31 mouse cellular contexts compared by ENCODE assay signal in genomic region chr8:94571896-94572295, GRCm38 (mm10). TPM values are rescaled to one million over a fixed set of nuclear protein-coding genes. Genes with fewer than 3 reads are reported as not detected.
DNase-seq lines count a peak whose midpoint lies in the region; ATAC-seq and TF ChIP-seq lines count a peak whose summit lies in the region.
"Had no signal": no experiment of that assay in that cellular context is flagged by ENCODE, and none has a peak within 500 bp of the region (broad histone marks: within the 10 kb centered on the region; RNA-seq: fewer than 3 reads in every experiment).

No protein-coding gene starts in this region.

- no peak; the same call in 1 of the 2 replicates for ATAC-seq in lung, postnatal 0 days
- ATAC-seq: forebrain, embryonic 15.5 days; hindbrain, embryonic 16.5 days; liver, embryonic 12.5 days; liver, postnatal 0 days; midbrain, embryonic 15.5 days had no signal

- H3K9ac ChIP-seq in lung, postnatal 0 days (replicated peaks; ENCODE audit: low read depth), result no peak overlapping the region
- H3K9ac ChIP-seq in CH12.LX (ENCODE audit: insufficient read depth, low read depth), result no peak overlapping the region
- H3K9ac ChIP-seq: embryonic facial prominence, embryonic 12.5 days; forebrain, embryonic 15.5 days; heart, embryonic 15.5 days; liver, embryonic 12.5 days; liver, postnatal 0 days; midbrain, embryonic 15.5 days; neural tube, embryonic 12.5 days had no signal

- no peak for TF ChIP-seq POLR2A in lung, adult 2 months (IDR thresholded peaks at IDR 0.05; ENCODE audit: borderline replicate concordance, extremely low read depth, low read depth, low read length)
- no peak for TF ChIP-seq POLR2A in CH12.LX (IDR thresholded peaks at IDR 0.05; ENCODE audit: low read depth, low read length)

- TF ChIP-seq RAD21 in CH12.LX (IDR thresholded peaks at IDR 0.05; ENCODE audit: low read depth, low read length), result no peak

- WGBS in lung, postnatal 0 days, result 59% methylated on average over 2 of the region's 2 CpGs
- 52% methylated on average over 2 of the region's 2 CpGs for WGBS in lung, adult 2 months

- no peak overlapping the region for H3K4me2 ChIP-seq in lung, postnatal 0 days (replicated peaks; ENCODE audit: low read depth, low read length)
- H3K4me2 ChIP-seq in CH12.LX (ENCODE audit: insufficient read depth, low read depth, poor library complexity, severe bottlenecking), result no peak overlapping the region
- H3K4me2 ChIP-seq: embryonic facial prominence, embryonic 12.5 days; forebrain, embryonic 15.5 days; heart, embryonic 15.5 days; liver, embryonic 12.5 days; midbrain, embryonic 15.5 days; neural tube, embryonic 12.5 days had no signal

- TF ChIP-seq EP300 in lung, postnatal 0 days (IDR thresholded peaks at IDR 0.05), result no peak
- no peak for TF ChIP-seq EP300 in CH12.LX (IDR thresholded peaks at IDR 0.05; ENCODE audit: low read length)

- H3K4me1 ChIP-seq in lung, postnatal 0 days (ENCODE audit: insufficient read depth, low read depth, low read length), result no peaks in the 10 kb centered on the region
- no peaks in the 10 kb centered on the region for H3K4me1 ChIP-seq in lung, adult 2 months (ENCODE audit: control insufficient read depth, insufficient read depth, low read length)
- H3K4me1 ChIP-seq in CH12.LX (ENCODE audit: control insufficient read depth in 1 of 2, insufficient read depth in 2 of 2), result peaks cover 30 to 54% of the 10 kb centered on the region in 2 experiments
- H3K4me1 ChIP-seq: heart, embryonic 10.5 days; heart, embryonic 15.5 days; liver, embryonic 12.5 days had no signal

- in situ Hi-C loops in CH12.LX (cut with MboI; ENCODE audit: low pct_ligation_motif_present, low pct_unique_long_range_greater_than_20kb, low sequenced_read_pairs), result no loop called here

- TF ChIP-seq CTCF in lung, postnatal 0 days (IDR thresholded peaks at IDR 0.05), result no peak
- no peak for TF ChIP-seq CTCF in lung, adult 2 months (IDR thresholded peaks at IDR 0.05; ENCODE audit: insufficient read depth, low read length)
- TF ChIP-seq CTCF in CH12.LX (conservative IDR thresholded peaks at IDR 0.05 in 1 of 2, IDR thresholded peaks at IDR 0.05 in 1 of 2; ENCODE audit: low read depth in 2 of 2, low read length in 2 of 2), result no peak

- H3K9me3 ChIP-seq in lung, postnatal 0 days (ENCODE audit: low read length), result no peaks in the 10 kb centered on the region
- H3K9me3 ChIP-seq in CH12.LX (replicated peaks; ENCODE audit: low read length), result no peaks in the 10 kb centered on the region
- H3K9me3 ChIP-seq: embryonic facial prominence, embryonic 12.5 days; forebrain, embryonic 15.5 days; heart, embryonic 10.5 days; heart, embryonic 15.5 days; liver, embryonic 12.5 days; midbrain, embryonic 10.5 days; midbrain, embryonic 15.5 days; neural tube, embryonic 12.5 days had no signal

- peaks cover 22% of the 10 kb centered on the region; the same call in 1 of the 2 replicates for H3K36me3 ChIP-seq in lung, postnatal 0 days (ENCODE audit: insufficient read depth, low read length)
- H3K36me3 ChIP-seq in CH12.LX (replicated peaks in 1 of 2; ENCODE audit: control insufficient read depth in 1 of 2, insufficient read depth in 1 of 2, low read length in 1 of 2), result peaks cover 46 to 57% of the 10 kb centered on the region in 2 experiments

- dilution Hi-C loops in CH12.LX (cut with MboI; ENCODE audit: extremely low pct_ligation_motif_present, extremely low pct_unique_long_range_greater_than_20kb, low sequenced_read_pairs), result no loop called here

- H3K27me3 ChIP-seq in lung, postnatal 0 days (replicated peaks; ENCODE audit: insufficient read depth, low read length), result no peaks in the 10 kb centered on the region
- no peaks in the 10 kb centered on the region for H3K27me3 ChIP-seq in CH12.LX (replicated peaks)
- H3K27me3 ChIP-seq: embryonic facial prominence, embryonic 12.5 days; forebrain, embryonic 15.5 days; heart, embryonic 15.5 days; liver, embryonic 12.5 days; midbrain, embryonic 15.5 days; neural tube, embryonic 12.5 days had no signal

- no peak overlapping the region for H3K4me3 ChIP-seq in lung, postnatal 0 days (ENCODE audit: low read depth, low read length)
- no peak overlapping the region for H3K4me3 ChIP-seq in lung, adult 2 months (replicated peaks; ENCODE audit: extremely low read depth, low read depth, low read length)
- no peak overlapping the region for H3K4me3 ChIP-seq in CH12.LX (replicated peaks in 1 of 3; ENCODE audit: low read depth in 2 of 3, low read length in 2 of 3, poor library complexity in 1 of 3)
- H3K4me3 ChIP-seq: embryonic facial prominence, embryonic 12.5 days; forebrain, embryonic 15.5 days; heart, embryonic 10.5 days; heart, embryonic 15.5 days; layer of hippocampus, adult 2 months; liver, embryonic 12.5 days; midbrain, embryonic 10.5 days; midbrain, embryonic 15.5 days; neural tube, embryonic 12.5 days had no signal

- H3K27ac ChIP-seq in lung, postnatal 0 days (ENCODE audit: low read length), result no peak overlapping the region
- H3K27ac ChIP-seq in CH12.LX (ENCODE audit: insufficient read depth, low read depth), result peak overlapping the region; percentile 1; the same call in 1 of the 2 replicates
- H3K27ac ChIP-seq: embryonic facial prominence, embryonic 12.5 days; forebrain, embryonic 15.5 days; heart, embryonic 10.5 days; heart, embryonic 15.5 days; layer of hippocampus, adult 2 months; liver, embryonic 12.5 days; macrophage; midbrain, embryonic 10.5 days; midbrain, embryonic 15.5 days; neural tube, embryonic 12.5 days had no signal

- H3K79me2 ChIP-seq in CH12.LX (replicated peaks; ENCODE audit: control insufficient read depth, extremely low read depth, insufficient read depth, poor library complexity, severe bottlenecking), result peaks cover 20% of the 10 kb centered on the region

- peak; percentile 54 to 76 for DNase-seq in adrenal gland, adult (ENCODE audit: inconsistent age in 2 of 2, low spot score in 1 of 2)
- no peak for DNase-seq in adrenal gland, adult 18-20 months (ENCODE audit: low spot score in 2 of 2)
- peak; percentile 25 for DNase-seq in lung, postnatal 0 days (ENCODE audit: low spot score)
- no peak for DNase-seq in lung, adult 2 months
- no peak for DNase-seq in CH12.LX (ENCODE audit: extremely low read depth)
- DNase-seq in skeletal muscle tissue, adult 2 months (ENCODE audit: low read depth, low spot score), result peak; percentile 44
- DNase-seq in ovary, postnatal 36 days (ENCODE audit: low spot score), result no peak
- DNase-seq in thymus, postnatal 0 days (ENCODE audit: low spot score), result no peak
- DNase-seq: adrenal gland, postnatal 10 days; cerebellum, adult 11-12 months; cerebellum, adult 9-11 months; embryo, embryonic 11 days; gastrocnemius, postnatal 25 days; heart, adult 11 months; kidney, adult 18-20 months; kidney, postnatal 36 days; left cerebral cortex, postnatal 4 days; liver, postnatal 0 days; lung, postnatal 10 days; thymus, postnatal 14 days had no signal

TF ChIP-seq in CH12.LX, 34 proteins besides CTCF, POLR2A, EP300 and RAD21:
- TF ChIP-seq ZC3H11A (IDR thresholded peaks at IDR 0.05; ENCODE audit: low read depth, low read length), result no peak
- TF ChIP-seq MAZ (IDR thresholded peaks at IDR 0.05; ENCODE audit: low read depth, low read length), result no peak
- TF ChIP-seq MXI1 (IDR thresholded peaks at IDR 0.05; ENCODE audit: low read depth, low read length), result no peak
- TF ChIP-seq ZNF384 (IDR thresholded peaks at IDR 0.05; ENCODE audit: low read depth, low read length), result no peak
- no peak for TF ChIP-seq MEF2A (IDR thresholded peaks at IDR 0.05; ENCODE audit: borderline replicate concordance, low read depth, low read length)
- TF ChIP-seq ETS1 (conservative IDR thresholded peaks at IDR 0.05; ENCODE audit: low read depth, low read length), result no peak
- TF ChIP-seq HCFC1 (IDR thresholded peaks at IDR 0.05; ENCODE audit: low read depth, low read length), result no peak
- TF ChIP-seq MAFK (IDR thresholded peaks at IDR 0.05; ENCODE audit: insufficient replicate concordance, low read length), result no peak
- TF ChIP-seq NRF1 (IDR thresholded peaks at IDR 0.05; ENCODE audit: low read depth, low read length), result no peak
- no peak for TF ChIP-seq CHD2 (IDR thresholded peaks at IDR 0.05; ENCODE audit: low read length)

RNA-seq across cellular contexts. Expression of gene Rspry1, which starts 29.8 kb away (rescaled TPM):
- 10 to 100 TPM; 23.3 to 25.3 TPM for total RNA-seq in adrenal gland, adult 18-20 months (2021)
- polyA plus RNA-seq in lung, postnatal 0 days (2015; fragmentation: Nextera tagmentation; extraction: Ambion mirVana), result 19.4 and 21.3 TPM in 2 replicates
- 5.3 and 7.8 TPM in 2 replicates for polyA plus RNA-seq in lung, adult 2 months (2012; rRNA removed)
- total RNA-seq in CH12.LX (2012; rRNA removed) (17.5 and 18.0 TPM in 2 replicates), CH12.LX (2014; rRNA removed) (23.5 and 26.9 TPM in 2 replicates)
- 11.4 and 13.4 TPM in 2 replicates for polyA plus RNA-seq in CH12.LX (2012; ENCODE audit: insufficient read length, low read depth)
- 33.8 and 40.1 TPM in 2 replicates for polyA plus RNA-seq in thymus, postnatal 0 days (2015; fragmentation: Nextera tagmentation; extraction: Ambion mirVana)

RNA-seq across cellular contexts. Expression of gene Fam192a, which starts 29.9 kb away (rescaled TPM):
- total RNA-seq in adrenal gland, adult 18-20 months (2021), result 10 to 100 TPM; 38.0 to 39.3 TPM
- polyA plus RNA-seq in lung, postnatal 0 days (2015; fragmentation: Nextera tagmentation; extraction: Ambion mirVana), result 40.9 and 47.7 TPM in 2 replicates
- polyA plus RNA-seq in lung, adult 2 months (2012; rRNA removed), result 13.6 and 17.1 TPM in 2 replicates
- total RNA-seq in CH12.LX (2012; rRNA removed) (30.7 and 35.5 TPM in 2 replicates), CH12.LX (2014; rRNA removed) (37.6 and 43.7 TPM in 2 replicates)
- 80.3 and 95.6 TPM in 2 replicates for polyA plus RNA-seq in CH12.LX (2012; ENCODE audit: insufficient read length, low read depth)
- 82.5 and 85.3 TPM in 2 replicates for polyA plus RNA-seq in thymus, postnatal 0 days (2015; fragmentation: Nextera tagmentation; extraction: Ambion mirVana)

RNA-seq across cellular contexts. Expression of gene Cpne2, which starts 39.1 kb away (rescaled TPM):
- total RNA-seq in adrenal gland, adult 18-20 months (2021), result 10 to 100 TPM; 14.7 to 18.5 TPM
- polyA plus RNA-seq in lung, postnatal 0 days (2015; fragmentation: Nextera tagmentation; extraction: Ambion mirVana), result 8.6 and 9.2 TPM in 2 replicates
- polyA plus RNA-seq in lung, adult 2 months (2012; rRNA removed), result 21.2 and 33.6 TPM in 2 replicates
- total RNA-seq in CH12.LX (2012; rRNA removed) (70.6 and 118 TPM in 2 replicates), CH12.LX (2014; rRNA removed) (10.3 and 12.7 TPM in 2 replicates)
- 26.7 and 29.3 TPM in 2 replicates for polyA plus RNA-seq in CH12.LX (2012; ENCODE audit: insufficient read length, low read depth)
- polyA plus RNA-seq in thymus, postnatal 0 days (2015; fragmentation: Nextera tagmentation; extraction: Ambion mirVana), result 2.9 and 3.0 TPM in 2 replicates

Comparison
In these comparisons a context has a peak if more than half of its experiments do, and no peak if none do; other contexts are left out.
1. DNase-seq: peak in adrenal gland, adult (2 of 2), lung, postnatal 0 days (single experiment) and skeletal muscle tissue, adult 2 months (single experiment); none in adrenal gland, adult 18-20 months (0 of 2), lung, adult 2 months (single experiment), CH12.LX (single experiment), ovary, postnatal 36 days (single experiment) and thymus, postnatal 0 days (single experiment).